Mouse (Mus musculus) myocyte (in vitro differentiated cells): ENCODE results near the gene Pakap.

ENCODE experiments used
- MYOD1 ChIP-seq, 3 experiments: IDR thresholded peaks; one replicate each; pipeline ENCODE4 v1.6.1; 2011; ENCODE audit warnings: control low read depth in 2 of 3, low read depth in 2 of 3, mild to moderate bottlenecking in 2 of 3, moderate library complexity in 1 of 3; ENCODE audit not compliant: insufficient read length in 2 of 3, control insufficient read depth in 1 of 3
- POLR2A ChIP-seq: IDR thresholded peaks from one replicate; pipeline ENCODE4 v1.6.1; 2011; ENCODE audit warnings: low read depth, mild to moderate bottlenecking, control low read depth, moderate library complexity; ENCODE audit not compliant: insufficient read length
- POLR2AphosphoS2 ChIP-seq: IDR thresholded peaks from one replicate; pipeline ENCODE4 v1.6.1; 2011; ENCODE audit warnings: low read depth, control low read depth; ENCODE audit not compliant: insufficient read length

- TF ChIP-seq POLR2A (no peak), MYOD1 (IDR thresholded peaks at IDR 0.05; ENCODE audit: control insufficient read depth in 1 of 3, insufficient read length in 2 of 3, low read depth in 2 of 3) (no peak), POLR2AphosphoS2 (no peak)
These were observed 248.2 kb downstream of the Pakap start for GRCm38 (mm10) chr4:57816146-57816545.
